Mouse (Mus musculus) embryonic facial prominence, embryonic 15.5 days (tissue): ENCODE results near the gene Myo1f. TPM values are rescaled to one million over a fixed set of nuclear protein-coding genes. Genes with fewer than 3 reads are reported as not detected.
A peak's percentile ranks its signal among the peaks of the same experiment; 100 is the strongest.

Source experiments
- ATAC-seq: fragments of 200-750 bp; cut with Nextera tagmentation; 2 replicates; pipeline ENCODE4 v1.8.0; 2017; ENCODE audit warnings: low read depth, moderate TSS enrichment; ENCODE audit not compliant: insufficient number of reproducible peaks, low FRiP score, low TSS enrichment
- H3K27ac ChIP-seq: fragments of 300-500 bp; sonication (generic); replicated peaks from 2 replicates; pipeline ENCODE4 v1.5.1; 2015; ENCODE audit warnings: mild to moderate bottlenecking, inconsistent platforms
- H3K27me3 ChIP-seq: fragments of 300-500 bp; sonication (generic); 2 replicates; pipeline ENCODE4 v1.6.1; 2015; ENCODE audit warnings: inconsistent platforms
- H3K36me3 ChIP-seq: fragments of 300-500 bp; sonication (generic); 2 replicates; pipeline ENCODE4 v1.6.1; 2015; ENCODE audit warnings: mild to moderate bottlenecking, inconsistent platforms
- H3K4me1 ChIP-seq: fragments of 300-500 bp; sonication (generic); 2 replicates; pipeline ENCODE4 v1.6.1; 2015; ENCODE audit warnings: inconsistent platforms
- H3K4me2 ChIP-seq: fragments of 300-500 bp; sonication (generic); replicated peaks from 2 replicates; pipeline ENCODE4 v1.6.1; 2015; ENCODE audit warnings: mild to moderate bottlenecking, inconsistent platforms
- H3K4me3 ChIP-seq: fragments of 300-500 bp; sonication (generic); replicated peaks from 2 replicates; pipeline ENCODE4 v1.5.1; 2015; ENCODE audit warnings: mild to moderate bottlenecking, inconsistent platforms
- H3K9ac ChIP-seq: fragments of 300-500 bp; sonication (generic); 2 replicates; pipeline ENCODE4 v1.6.1; 2015; ENCODE audit warnings: inconsistent platforms
- H3K9me3 ChIP-seq: fragments of 300-500 bp; sonication (generic); replicated peaks from 2 replicates; pipeline ENCODE4 v1.6.1; 2016; ENCODE audit warnings: inconsistent platforms
- WGBS: fragments of 180-500 bp; shearing (Covaris S2); methylation state at CpG from one replicate; pipeline ENCODE4 v1.1.7; 2015; 5-methylcytosine and 5-hydroxymethylcytosine counted together
- polyA plus RNA-seq: library from polyadenylated mRNA; unstranded; fragments of >200 nt; fragmentation: Nextera tagmentation; extraction: Ambion mirVana; gene quantifications from 2 replicates; pipeline ENCODE4 v1.2.1, GENCODE M21; 2015

The Myo1f gene
- 5.6 and 5.7 TPM in 2 replicates for polyA plus RNA-seq

GRCm38 (mm10) chr17:33555223-33555855 lies at the start of gene Myo1f:
TSS of gene Myo1f (plus strand) at chr17:33555707.
- no peaks in the 10 kb centered on the region for H3K4me1 ChIP-seq
- H3K9me3 ChIP-seq = no peaks in the 10 kb centered on the region
- no peak within 1 kb of the TSS for H3K27ac ChIP-seq
- H3K27me3 ChIP-seq = no peaks in the 10 kb centered on the region
- peaks cover 22% of the 10 kb centered on the region for H3K36me3 ChIP-seq
- no peak within 1 kb of the TSS for H3K4me3 ChIP-seq
- no peak within 1 kb of the TSS for H3K4me2 ChIP-seq
- WGBS = 37% methylated on average over 6 of the region's 6 CpGs
- no peak within 1 kb of the TSS for H3K9ac ChIP-seq
- peak; percentile 39; the same call in 1 of the 2 replicates for ATAC-seq

DNA sequence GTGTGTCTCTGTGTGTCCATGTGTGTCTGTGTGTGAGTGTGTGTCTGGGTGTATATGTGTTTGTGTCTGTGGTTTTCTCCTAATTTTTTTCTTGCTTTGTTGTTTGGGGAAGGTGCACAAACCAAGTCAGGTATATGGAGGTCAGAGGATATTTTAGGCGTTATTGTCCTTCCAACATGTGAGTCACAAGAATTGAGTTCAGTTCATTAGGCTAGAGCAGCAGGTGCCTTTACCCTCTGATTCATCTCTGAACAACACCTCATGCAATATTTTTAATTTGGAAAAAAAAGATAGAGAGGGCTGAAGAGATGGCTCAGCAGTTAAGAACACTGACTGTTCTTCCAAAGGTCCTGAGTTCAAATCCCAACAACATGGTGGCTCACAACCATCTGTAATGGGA lies 47.1 kb upstream of the Myo1f start:
- H3K9me3 ChIP-seq = no peaks in the 10 kb centered on the region
- no peak overlapping the region for H3K9ac ChIP-seq
- H3K4me2 ChIP-seq = no peak overlapping the region
- H3K4me1 ChIP-seq = peaks cover 8% of the 10 kb centered on the region; the same call in 1 of the 2 replicates
- ATAC-seq = no peak
- H3K36me3 ChIP-seq = no peaks in the 10 kb centered on the region
- H3K27ac ChIP-seq = no peak overlapping the region
- no peak overlapping the region for H3K4me3 ChIP-seq
- no peaks in the 10 kb centered on the region for H3K27me3 ChIP-seq
- 93% methylated on average over 1 of the region's 1 CpGs for WGBS

DNA sequence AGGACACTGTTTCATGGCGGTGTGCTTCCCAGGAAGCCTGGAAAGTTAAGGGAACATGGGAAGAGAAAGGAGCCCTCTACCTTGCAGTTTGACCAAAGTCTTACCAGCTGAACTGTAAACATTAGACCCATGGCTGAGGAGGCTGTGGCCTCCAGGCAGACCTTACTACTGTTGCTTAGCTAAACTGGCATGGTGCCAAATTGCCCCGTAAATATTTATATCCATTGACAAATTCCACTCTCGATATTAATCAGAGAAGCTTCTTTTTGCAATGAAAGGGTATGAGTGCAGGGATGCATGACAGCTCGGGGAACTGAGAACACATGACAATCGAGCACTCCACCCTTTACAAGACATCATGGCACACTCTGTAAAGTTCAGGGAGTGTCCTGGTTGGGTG lies 45.3 kb upstream of the Myo1f start:
- no peak overlapping the region for H3K9ac ChIP-seq
- no peaks in the 10 kb centered on the region for H3K9me3 ChIP-seq
- ATAC-seq = no peak
- H3K27me3 ChIP-seq = no peaks in the 10 kb centered on the region
- H3K27ac ChIP-seq = no peak overlapping the region
- no peaks in the 10 kb centered on the region for H3K36me3 ChIP-seq
- no peak overlapping the region for H3K4me3 ChIP-seq
- no peak overlapping the region for H3K4me2 ChIP-seq
- H3K4me1 ChIP-seq = no peaks in the 10 kb centered on the region
- 64% methylated on average over 5 of the region's 5 CpGs for WGBS

GRCm38 (mm10) chr17:33512441-33513415 lies 42.8 kb upstream of the Myo1f start:
- WGBS = 34% methylated on average over 2 of the region's 2 CpGs
- no peaks in the 10 kb centered on the region for H3K9me3 ChIP-seq
- no peaks in the 10 kb centered on the region for H3K27me3 ChIP-seq
- no peak for ATAC-seq
- H3K4me2 ChIP-seq = no peak overlapping the region
- H3K9ac ChIP-seq = no peak overlapping the region
- no peak overlapping the region for H3K4me3 ChIP-seq
- H3K27ac ChIP-seq = no peak overlapping the region
- no peaks in the 10 kb centered on the region for H3K36me3 ChIP-seq
- no peaks in the 10 kb centered on the region for H3K4me1 ChIP-seq

DNA sequence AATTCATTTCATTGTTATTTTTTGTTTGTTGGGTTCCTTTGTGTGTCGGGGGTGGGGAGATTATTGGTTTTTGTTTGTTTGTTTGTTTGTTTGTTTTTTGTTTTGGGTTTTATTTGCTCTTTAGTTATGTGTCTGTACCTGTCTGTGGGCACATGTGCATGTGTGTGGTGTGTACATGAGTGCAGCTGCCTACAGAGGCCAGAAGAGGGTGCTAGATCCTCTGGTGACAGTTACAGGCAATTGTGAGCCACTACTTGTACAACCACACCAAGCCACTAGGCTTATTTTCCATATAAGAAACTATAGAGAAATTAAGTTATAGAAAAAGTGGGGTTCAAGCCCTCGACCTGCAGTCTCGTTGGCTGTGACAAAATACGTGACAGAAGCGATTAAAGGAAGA lies 41.6 kb upstream of the Myo1f start:
- no peak overlapping the region for H3K4me3 ChIP-seq
- no peak for ATAC-seq
- H3K9ac ChIP-seq = no peak overlapping the region
- H3K36me3 ChIP-seq = no peaks in the 10 kb centered on the region
- H3K27me3 ChIP-seq = no peaks in the 10 kb centered on the region
- no peaks in the 10 kb centered on the region for H3K4me1 ChIP-seq
- H3K4me2 ChIP-seq = no peak overlapping the region
- no peaks in the 10 kb centered on the region for H3K9me3 ChIP-seq
- H3K27ac ChIP-seq = no peak overlapping the region
- WGBS = 88% methylated on average over 5 of the region's 5 CpGs

DNA sequence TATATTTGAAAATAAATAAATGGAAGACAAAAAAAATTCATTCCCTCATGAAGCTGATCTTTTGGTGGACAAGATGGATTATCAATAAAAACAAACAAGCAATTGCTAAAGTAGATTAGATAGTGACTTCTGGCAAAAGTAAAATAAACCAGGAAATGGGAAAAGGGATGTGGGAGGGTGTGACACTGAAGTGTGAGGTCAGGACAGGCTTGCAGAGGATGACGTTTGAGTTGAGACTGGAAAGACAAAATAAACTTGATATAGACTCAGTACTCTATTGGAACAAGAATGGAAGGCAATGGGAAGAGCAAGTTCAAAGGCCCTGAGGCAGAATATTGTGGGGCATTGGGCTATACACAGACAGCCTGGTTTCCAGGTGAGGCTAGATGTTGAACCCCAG lies 35.1 kb upstream of the Myo1f start:
- Histone ChIP-seq H3K4me2 (no peak overlapping the region), H3K9me3 (no peaks in the 10 kb centered on the region), H3K4me1 (peaks cover 17% of the 10 kb centered on the region), H3K9ac (no peak overlapping the region), H3K27ac (no peak overlapping the region), H3K27me3 (no peaks in the 10 kb centered on the region), H3K4me3 (no peak overlapping the region), H3K36me3 (no peaks in the 10 kb centered on the region)
- WGBS = 46% methylated on average over 1 of the region's 1 CpGs
- no peak for ATAC-seq

DNA sequence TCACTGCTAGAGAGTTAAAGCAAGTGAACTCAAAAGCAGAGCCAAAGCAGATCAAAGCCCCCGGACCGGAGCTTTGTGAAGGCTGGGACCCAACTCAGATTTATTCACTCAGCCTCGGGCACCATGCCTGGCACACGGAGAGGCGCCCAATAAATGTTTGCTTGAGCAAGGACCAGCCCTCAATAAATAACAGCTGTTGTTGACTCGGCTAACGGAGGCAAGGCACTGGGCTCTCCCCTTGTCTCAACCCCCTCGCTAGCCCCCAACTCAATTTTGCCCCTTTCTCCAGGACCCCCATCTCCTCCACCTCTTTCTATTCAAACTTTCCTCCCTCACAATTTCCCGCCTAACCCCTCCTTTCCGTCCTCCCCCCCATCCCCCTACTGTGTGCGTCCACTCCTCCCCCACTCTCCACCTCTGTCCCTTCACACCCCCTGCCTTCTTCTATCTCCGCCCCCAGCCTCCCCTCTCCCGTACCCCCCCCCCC lies 32.0 kb upstream of the Myo1f start:
- Histone ChIP-seq H3K4me1 (peaks cover 37% of the 10 kb centered on the region), H3K4me3 (peak overlapping the region; percentile 68), H3K9me3 (no peaks in the 10 kb centered on the region), H3K27ac (peak overlapping the region; percentile 93), H3K27me3 (no peaks in the 10 kb centered on the region), H3K36me3 (peaks cover 5% of the 10 kb centered on the region), H3K4me2 (peak overlapping the region; percentile 57), H3K9ac (peak overlapping the region; percentile 24)
- WGBS = 2% methylated on average over 12 of the region's 13 CpGs
- peak; percentile 68 for ATAC-seq

DNA sequence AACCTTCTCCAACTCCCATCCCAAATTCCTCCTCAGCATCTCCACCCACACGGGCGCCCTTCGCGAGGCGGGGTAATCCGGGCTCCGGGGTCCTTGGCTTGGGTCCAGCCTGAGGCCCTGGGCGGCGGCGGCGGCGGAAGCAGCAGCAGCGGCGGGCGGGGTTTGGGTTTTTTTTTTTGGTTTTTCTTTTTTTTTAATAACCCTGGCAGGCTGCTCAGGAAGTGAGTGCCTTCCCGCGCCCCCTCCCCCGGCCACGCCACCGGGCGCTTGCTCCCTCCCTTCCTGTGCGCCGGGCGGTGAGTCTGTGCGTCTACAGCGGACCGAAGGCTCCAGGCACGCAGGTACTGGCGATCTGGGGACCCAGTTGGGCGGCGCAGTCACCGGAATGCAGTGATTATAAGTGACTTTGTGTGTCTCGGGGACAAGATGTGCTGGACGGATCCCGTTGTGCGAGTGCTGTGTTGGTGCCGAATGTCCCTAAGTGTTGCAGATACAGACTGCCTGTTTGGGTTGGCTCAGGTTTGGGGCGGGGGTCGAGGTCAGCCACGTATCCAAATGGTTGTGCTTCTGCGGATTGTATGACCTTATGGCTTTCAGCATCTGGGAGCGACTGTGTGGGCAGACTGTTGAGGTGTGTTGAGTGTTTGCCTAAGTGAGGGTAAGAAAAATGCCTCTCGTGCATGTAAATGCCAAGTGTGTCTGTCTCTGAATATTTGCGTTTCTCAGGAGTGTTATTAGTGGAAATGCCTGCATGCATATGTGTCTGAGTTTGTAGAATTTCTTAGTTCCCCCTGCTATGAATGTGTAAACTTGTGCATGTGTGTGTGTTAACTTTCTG lies 31.4 kb upstream of the Myo1f start, which contains the start of gene Adamts10:
Gene Adamts10, plus strand, starts transcription at position 287 of the 838 bp plus-strand sequence.
- peak within 1 kb of the TSS; percentile 93 for H3K27ac ChIP-seq
- peak within 1 kb of the TSS; percentile 68 for H3K4me3 ChIP-seq
- H3K9me3 ChIP-seq = no peaks in the 10 kb centered on the region
- H3K4me2 ChIP-seq = peak within 1 kb of the TSS; percentile 57
- H3K4me1 ChIP-seq = peaks cover 37% of the 10 kb centered on the region
- WGBS = under 1% methylated on average over 44 of the region's 44 CpGs
- H3K9ac ChIP-seq = peak within 1 kb of the TSS; percentile 24
- no peaks in the 10 kb centered on the region for H3K27me3 ChIP-seq
- ATAC-seq = peak; percentile 45
- H3K36me3 ChIP-seq = peaks cover 11% of the 10 kb centered on the region

DNA sequence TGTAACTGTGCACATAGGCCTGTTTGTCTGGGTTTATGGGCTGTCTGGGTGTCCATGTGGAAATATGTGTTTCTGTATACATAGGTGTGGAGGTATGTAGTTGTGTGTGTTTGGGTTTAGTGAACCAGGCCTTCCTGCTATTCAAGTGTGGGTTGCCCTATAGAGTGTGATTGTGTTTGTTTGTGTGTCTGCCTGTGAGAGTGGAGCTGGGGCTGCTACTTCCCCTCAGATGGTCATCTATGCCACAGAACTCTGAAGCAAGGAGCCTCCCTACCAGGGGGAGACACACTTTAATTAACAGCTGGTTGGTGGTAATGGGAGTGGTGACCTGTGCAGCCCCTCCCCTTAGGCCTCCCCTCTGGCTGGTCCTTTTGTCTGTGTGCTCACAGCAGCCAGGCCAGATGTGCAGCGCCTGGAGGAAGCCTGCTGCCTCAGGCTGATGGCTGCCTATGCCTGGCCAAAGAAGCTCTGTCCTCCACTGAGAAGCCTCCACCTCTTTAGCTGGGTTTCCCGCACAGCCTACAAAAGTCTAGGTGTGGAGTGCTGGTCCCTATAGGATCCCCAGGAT lies 30.6 kb upstream of the Myo1f start:
- Histone ChIP-seq H3K9ac (peak overlapping the region; percentile 24), H3K4me1 (peaks cover 37% of the 10 kb centered on the region), H3K4me3 (peak overlapping the region; percentile 68), H3K36me3 (peaks cover 18% of the 10 kb centered on the region), H3K27me3 (no peaks in the 10 kb centered on the region), H3K9me3 (no peaks in the 10 kb centered on the region), H3K27ac (peak overlapping the region; percentile 93), H3K4me2 (peak overlapping the region; percentile 57)
- 5% methylated on average over 2 of the region's 2 CpGs for WGBS
- ATAC-seq = peak; percentile 35

DNA sequence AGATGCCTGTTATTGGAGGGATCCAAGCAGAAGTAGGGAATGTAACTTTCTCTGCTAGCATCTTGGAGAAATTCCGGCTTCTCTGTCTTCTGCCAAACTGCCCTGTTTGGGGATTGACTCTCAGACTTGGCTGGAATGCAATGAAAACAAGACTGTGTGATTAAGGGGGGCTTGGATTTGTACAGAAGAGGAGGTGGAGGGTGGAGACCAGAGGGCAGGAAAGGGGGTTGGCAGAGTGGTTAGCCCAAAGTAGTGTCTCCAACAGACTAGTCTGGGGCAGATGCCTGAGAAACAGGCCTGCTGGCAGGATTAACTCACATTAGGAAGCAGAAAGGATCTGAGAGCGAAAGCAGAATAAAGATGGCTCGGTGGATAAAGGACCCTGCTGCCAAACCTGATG lies 29.0 kb upstream of the Myo1f start:
- Histone ChIP-seq H3K36me3 (peaks cover 35% of the 10 kb centered on the region), H3K4me3 (peak overlapping the region; percentile 68; the same call in 1 of the 2 replicates), H3K9me3 (no peaks in the 10 kb centered on the region), H3K27ac (peak overlapping the region; percentile 93), H3K9ac (no peak overlapping the region), H3K4me2 (peak overlapping the region; percentile 57; the same call in 1 of the 2 replicates), H3K4me1 (peaks cover 37% of the 10 kb centered on the region), H3K27me3 (no peaks in the 10 kb centered on the region)
- ATAC-seq = peak; percentile 58
- WGBS = 46% methylated on average over 3 of the region's 3 CpGs
